Mouse (Mus musculus) forebrain, embryonic 14.5 days (tissue): Measurements from ENCODE around the gene Tacr3. TPM values are rescaled to one million over a fixed set of nuclear protein-coding genes. Genes with fewer than 3 reads are reported as not detected.

ENCODE experiments used
- ATAC-seq: fragments of 200-750 bp; cut with Nextera tagmentation; 2 replicates; pipeline ENCODE4 v1.8.0; 2017; ENCODE audit warnings: mild to moderate bottlenecking, moderate library complexity
- DNase-seq: peaks from one replicate; pipeline ENCODE4 v3.0.0-alpha.2; 2015; ENCODE audit warnings: low spot score
- H3K27ac ChIP-seq: fragments of 300-500 bp; sonication (generic); 2 replicates; pipeline ENCODE4 v1.5.1; 2014; ENCODE audit warnings: low read depth, mild to moderate bottlenecking, control low read depth, low read length, moderate library complexity
- H3K27me3 ChIP-seq: fragments of 300-500 bp; sonication (generic); replicated peaks from 2 replicates; pipeline ENCODE4 v1.6.1; 2014; ENCODE audit warnings: low read length, control low read depth, mixed read lengths; ENCODE audit not compliant: control insufficient read depth, insufficient read depth
- H3K36me3 ChIP-seq: fragments of 300-500 bp; sonication (generic); 2 replicates; pipeline ENCODE4 v1.6.1; 2014; ENCODE audit warnings: low read length, control low read depth; ENCODE audit not compliant: control insufficient read depth, insufficient read depth
- H3K4me1 ChIP-seq: fragments of 300-500 bp; sonication (generic); 2 replicates; pipeline ENCODE4 v1.6.1; 2014; ENCODE audit warnings: antibody characterized with exemption, low read length, control low read depth; ENCODE audit not compliant: control insufficient read depth, insufficient read depth
- H3K4me2 ChIP-seq: fragments of 300-500 bp; sonication (generic); 2 replicates; pipeline ENCODE4 v1.6.1; 2014; ENCODE audit warnings: mild to moderate bottlenecking, control low read depth, low read length
- H3K4me3 ChIP-seq: fragments of 300-500 bp; sonication (generic); 2 replicates; pipeline ENCODE4 v1.5.1; 2014; ENCODE audit warnings: low read depth, low read length, control low read depth
- H3K9ac ChIP-seq: fragments of 300-500 bp; sonication (generic); 2 replicates; pipeline ENCODE4 v1.6.1; 2014; ENCODE audit warnings: mild to moderate bottlenecking, low read length, control low read depth, moderate library complexity
- H3K9me3 ChIP-seq: fragments of 300-500 bp; sonication (generic); replicated peaks from 2 replicates; pipeline ENCODE4 v1.6.1; 2016; ENCODE audit warnings: low read length, control low read depth, mixed read lengths; ENCODE audit not compliant: control insufficient read depth
- WGBS: fragments of 180-500 bp; shearing (Covaris S2); extraction: QIAGEN DNeasy Blood & Tissue Kit; methylation state at CpG from one replicate; pipeline ENCODE4 v1.1.7; 2014; 5-methylcytosine and 5-hydroxymethylcytosine counted together
- polyA plus RNA-seq: library from polyadenylated mRNA; unstranded; fragments of >200 nt; fragmentation: Nextera tagmentation; extraction: Ambion mirVana; gene quantifications from 2 replicates; pipeline ENCODE4 v1.2.1, GENCODE M21; 2014

The Tacr3 gene
- polyA plus RNA-seq: 0.77 and 1.4 TPM in 2 replicates

DNA sequence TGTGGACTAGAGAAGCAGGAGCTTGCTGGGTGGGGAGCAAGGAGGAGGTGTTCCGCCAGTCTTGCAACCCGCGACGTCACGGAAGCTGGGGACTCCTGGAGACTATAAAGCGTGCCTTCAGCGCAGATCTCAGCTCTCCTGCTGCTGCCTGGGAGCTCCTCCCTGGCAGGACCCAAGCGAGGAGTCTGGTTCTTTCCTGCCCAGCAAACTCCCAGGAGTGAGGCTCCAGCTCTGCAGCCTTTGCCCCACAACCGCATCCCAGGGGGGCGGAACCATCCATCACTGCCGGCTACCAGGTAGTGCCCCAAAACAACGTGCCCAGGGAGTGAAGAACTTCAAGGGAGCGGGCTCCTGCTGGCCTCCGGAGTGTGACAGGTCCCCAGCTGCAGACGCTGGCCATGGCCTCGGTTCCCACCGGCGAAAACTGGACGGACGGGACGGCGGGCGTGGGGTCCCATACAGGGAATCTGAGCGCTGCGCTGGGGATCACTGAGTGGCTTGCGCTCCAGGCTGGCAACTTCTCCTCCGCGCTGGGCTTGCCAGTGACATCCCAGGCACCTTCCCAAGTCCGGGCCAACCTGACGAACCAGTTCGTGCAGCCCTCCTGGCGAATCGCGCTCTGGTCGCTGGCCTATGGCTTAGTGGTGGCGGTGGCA is at the start of gene Tacr3:
Tacr3 (plus strand) TSS at position 133 of the 656 bp plus-strand sequence.
- H3K27me3 ChIP-seq: no peaks in the 10 kb centered on the region
- H3K4me3 ChIP-seq: peak within 1 kb of the TSS; percentile 45
- peak within 1 kb of the TSS; percentile 50 for H3K9ac ChIP-seq
- peak; percentile 52 for DNase-seq
- H3K9me3 ChIP-seq: no peaks in the 10 kb centered on the region
- H3K4me1 ChIP-seq: peaks cover 2% of the 10 kb centered on the region; the same call in 1 of the 2 replicates
- H3K4me2 ChIP-seq: peak within 1 kb of the TSS; percentile 97
- under 1% methylated on average over 36 of the region's 36 CpGs for WGBS
- H3K36me3 ChIP-seq: no peaks in the 10 kb centered on the region
- H3K27ac ChIP-seq: no peak within 1 kb of the TSS
- peak; percentile 70 for ATAC-seq

DNA sequence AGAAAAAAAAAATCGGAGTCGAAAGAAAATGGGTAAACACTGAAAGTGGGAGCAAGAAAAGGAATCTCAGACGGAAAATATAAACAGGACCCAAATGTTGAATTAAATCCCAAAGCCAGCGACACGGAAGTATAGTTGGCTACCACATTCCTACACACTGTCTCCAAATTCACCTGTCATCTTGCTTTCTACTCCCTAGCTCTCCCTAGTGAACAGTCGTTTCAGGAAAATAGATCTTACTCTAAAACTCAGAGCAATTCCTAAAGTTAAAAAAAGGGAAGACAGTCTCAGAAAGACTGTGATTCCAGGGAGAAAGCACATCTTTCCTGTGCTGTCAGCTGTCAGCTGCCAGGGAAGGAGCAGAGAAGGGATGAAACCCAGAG is 324 bp upstream of the Tacr3 start:
- DNase-seq (no peak), ATAC-seq (peak; percentile 18; the same call in 1 of the 2 replicates)
- H3K27ac ChIP-seq: no peak overlapping the region
- 59% methylated on average over 6 of the region's 6 CpGs for WGBS
- H3K9ac ChIP-seq: peak overlapping the region; percentile 50; the same call in 1 of the 2 replicates
- H3K4me1 ChIP-seq: peaks cover 2% of the 10 kb centered on the region; the same call in 1 of the 2 replicates
- no peaks in the 10 kb centered on the region for H3K27me3 ChIP-seq
- H3K4me3 ChIP-seq: peak overlapping the region; percentile 45
- no peaks in the 10 kb centered on the region for H3K9me3 ChIP-seq
- H3K36me3 ChIP-seq: no peaks in the 10 kb centered on the region
- peak overlapping the region; percentile 97 for H3K4me2 ChIP-seq

DNA sequence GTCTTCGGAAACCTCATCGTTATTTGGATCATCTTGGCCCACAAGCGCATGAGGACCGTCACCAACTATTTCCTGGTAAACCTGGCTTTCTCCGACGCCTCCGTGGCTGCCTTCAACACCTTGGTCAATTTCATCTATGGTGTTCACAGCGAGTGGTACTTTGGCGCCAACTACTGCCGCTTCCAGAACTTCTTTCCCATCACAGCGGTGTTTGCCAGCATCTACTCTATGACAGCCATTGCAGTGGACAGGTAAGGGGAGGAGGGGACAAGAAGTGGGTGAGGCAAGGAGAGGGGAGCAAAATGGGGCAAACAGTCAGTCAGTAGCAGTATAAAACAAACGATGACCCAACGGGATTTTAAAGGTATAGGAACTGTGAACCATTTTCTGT is 719 bp downstream of the Tacr3 start:
- peak; percentile 23; the same call in 1 of the 2 replicates for ATAC-seq
- Histone ChIP-seq H3K4me1 (peaks cover 2% of the 10 kb centered on the region; the same call in 1 of the 2 replicates), H3K9me3 (no peaks in the 10 kb centered on the region), H3K9ac (peak overlapping the region; percentile 50; the same call in 1 of the 2 replicates), H3K4me3 (peak overlapping the region; percentile 45), H3K4me2 (peak overlapping the region; percentile 97), H3K27me3 (no peaks in the 10 kb centered on the region), H3K36me3 (no peaks in the 10 kb centered on the region), H3K27ac (no peak overlapping the region)
- peak; percentile 27 for DNase-seq
- WGBS: 9% methylated on average over 13 of the region's 13 CpGs

DNA sequence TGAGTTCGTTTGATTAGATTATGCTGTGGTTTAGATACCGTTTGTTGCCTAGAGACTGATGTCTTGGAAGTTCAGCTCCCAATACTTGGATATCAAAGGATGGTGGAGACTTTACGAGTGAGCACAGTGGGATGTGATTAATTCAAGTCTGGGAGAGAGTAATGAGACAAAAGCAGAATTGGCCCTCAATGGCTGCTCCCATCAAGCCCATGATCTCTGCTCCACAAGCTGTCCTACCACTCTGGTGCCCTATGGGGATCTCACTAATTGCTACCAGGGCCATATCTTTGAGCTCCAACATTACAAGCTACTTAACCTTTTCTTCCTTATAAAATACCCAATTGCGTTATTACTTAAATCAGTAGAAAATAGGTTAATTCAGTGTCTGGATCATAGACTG is 22.5 kb downstream of the Tacr3 start:
- DNase-seq (peak; percentile 18), ATAC-seq (peak; percentile 18; the same call in 1 of the 2 replicates)
- Histone ChIP-seq H3K27me3 (no peaks in the 10 kb centered on the region), H3K27ac (no peak overlapping the region), H3K4me1 (no peaks in the 10 kb centered on the region), H3K4me2 (no peak overlapping the region), H3K36me3 (no peaks in the 10 kb centered on the region), H3K4me3 (no peak overlapping the region), H3K9ac (no peak overlapping the region), H3K9me3 (no peaks in the 10 kb centered on the region)
- WGBS: 11% methylated on average over 4 of the region's 4 CpGs

GRCm38 (mm10) chr3:134877701-134878100 is 48.9 kb downstream of the Tacr3 start:
- Histone ChIP-seq H3K9ac (no peak overlapping the region), H3K36me3 (no peaks in the 10 kb centered on the region), H3K4me1 (no peaks in the 10 kb centered on the region), H3K4me3 (no peak overlapping the region), H3K27me3 (no peaks in the 10 kb centered on the region), H3K27ac (no peak overlapping the region), H3K9me3 (no peaks in the 10 kb centered on the region), H3K4me2 (no peak overlapping the region)
- 92% methylated on average over 1 of the region's 1 CpGs for WGBS
- ATAC-seq (no peak), DNase-seq (no peak)

GRCm38 (mm10) chr3:134895831-134896230 is 67.0 kb downstream of the Tacr3 start:
- Histone ChIP-seq H3K9me3 (no peaks in the 10 kb centered on the region), H3K27ac (no peak overlapping the region), H3K4me2 (no peak overlapping the region), H3K4me3 (no peak overlapping the region), H3K36me3 (no peaks in the 10 kb centered on the region), H3K4me1 (no peaks in the 10 kb centered on the region), H3K27me3 (no peaks in the 10 kb centered on the region), H3K9ac (no peak overlapping the region)
- no peak for ATAC-seq
- no peak for DNase-seq
- 82% methylated on average over 2 of the region's 2 CpGs for WGBS

- H3K4me1 ChIP-seq: no peaks in the 10 kb centered on the region
- no peaks in the 10 kb centered on the region for H3K36me3 ChIP-seq
- H3K27ac ChIP-seq: no peak overlapping the region
- ATAC-seq: no peak
- DNase-seq: no peak
- no peaks in the 10 kb centered on the region for H3K9me3 ChIP-seq
- H3K4me2 ChIP-seq: no peak overlapping the region
- 86% methylated on average over 3 of the region's 3 CpGs for WGBS
- no peak overlapping the region for H3K4me3 ChIP-seq
- H3K9ac ChIP-seq: no peak overlapping the region
- H3K27me3 ChIP-seq: no peaks in the 10 kb centered on the region
Observed at GRCm38 (mm10) chr3:134908890-134909289, 80.1 kb downstream of the Tacr3 start.

- Histone ChIP-seq H3K4me3 (no peak overlapping the region), H3K9me3 (no peaks in the 10 kb centered on the region), H3K4me2 (no peak overlapping the region), H3K9ac (no peak overlapping the region), H3K36me3 (no peaks in the 10 kb centered on the region), H3K27me3 (no peaks in the 10 kb centered on the region), H3K4me1 (no peaks in the 10 kb centered on the region), H3K27ac (no peak overlapping the region)
- 69% methylated on average over 1 of the region's 1 CpGs for WGBS
- no peak for ATAC-seq
- peak; percentile 13 for DNase-seq
Observed at GRCm38 (mm10) chr3:134934703-134935102, 105.9 kb downstream of the Tacr3 start.

GRCm38 (mm10) chr3:134935461-134935860 is 106.7 kb downstream of the Tacr3 start:
- Histone ChIP-seq H3K9me3 (no peaks in the 10 kb centered on the region), H3K4me1 (no peaks in the 10 kb centered on the region), H3K9ac (no peak overlapping the region), H3K27me3 (no peaks in the 10 kb centered on the region), H3K4me3 (no peak overlapping the region), H3K27ac (no peak overlapping the region), H3K36me3 (no peaks in the 10 kb centered on the region), H3K4me2 (no peak overlapping the region)
- ATAC-seq (peak; percentile 32), DNase-seq (peak; percentile 56)
- WGBS: 56% methylated on average over 4 of the region's 4 CpGs
